Mouse (Mus musculus): Measurements from ENCODE around the gene Prmt1.

DNA sequence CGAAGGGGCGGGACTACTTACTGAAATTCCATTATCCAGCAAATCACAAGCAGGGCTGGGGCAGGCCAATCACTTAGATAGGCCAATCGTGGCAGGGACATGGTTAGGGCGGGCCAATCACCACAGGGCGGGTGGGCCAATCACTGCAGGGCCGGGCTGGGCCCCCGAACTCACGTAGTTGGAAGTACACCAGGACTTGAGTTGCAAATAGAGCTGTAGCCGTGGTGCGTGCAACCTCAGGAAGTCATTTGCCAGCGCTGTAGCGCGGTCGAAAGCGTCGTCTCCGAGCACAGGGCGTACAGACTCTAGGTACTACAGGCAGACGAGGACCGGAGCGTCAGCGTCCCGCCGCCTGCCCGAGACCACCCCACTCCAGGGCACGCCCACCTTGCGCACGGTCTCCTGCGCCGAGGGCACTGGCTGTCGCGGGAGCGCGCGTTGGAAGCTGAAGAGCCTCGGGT, 16.1 kb downstream of the Prmt1 start:
- TF ChIP-seq POLR2A (IDR thresholded peaks at IDR 0.05; ENCODE audit: borderline replicate concordance, extremely low read depth, insufficient read depth, insufficient read length, poor library complexity, severe bottlenecking): no peak
- TF ChIP-seq CTCF (IDR thresholded peaks at IDR 0.05; ENCODE audit: borderline replicate concordance, extremely low read depth, insufficient read depth, insufficient read length): no peak
